Mouse (Mus musculus) hindbrain, postnatal 0 days (tissue): ENCODE measurements around the gene Hoxd4. TPM values are rescaled to one million over a fixed set of nuclear protein-coding genes. Genes with fewer than 3 reads are reported as not detected.

Experiments used
- ATAC-seq: fragments of 200-750 bp; cut with Nextera tagmentation; 2 replicates; pipeline ENCODE4 v1.8.0; 2017; ENCODE audit warnings: mild to moderate bottlenecking, moderate TSS enrichment, moderate library complexity
- DNase-seq: peaks from one replicate; pipeline ENCODE4 v3.0.0-alpha.2; 2015; ENCODE audit warnings: low spot score
- H3K27ac ChIP-seq: fragments of 300-500 bp; sonication (generic); 2 replicates; pipeline ENCODE4 v1.5.1; 2014; ENCODE audit warnings: mild to moderate bottlenecking
- H3K27me3 ChIP-seq: fragments of 300-500 bp; sonication (generic); 2 replicates; pipeline ENCODE4 v1.6.1; 2014; ENCODE audit warnings: low read length, mixed read lengths; ENCODE audit not compliant: insufficient read depth
- H3K36me3 ChIP-seq: fragments of 300-500 bp; sonication (generic); 2 replicates; pipeline ENCODE4 v1.6.1; 2014; ENCODE audit warnings: low read length, mixed read lengths; ENCODE audit not compliant: insufficient read depth
- H3K4me1 ChIP-seq: fragments of 300-500 bp; sonication (generic); 2 replicates; pipeline ENCODE4 v1.6.1; 2014; ENCODE audit warnings: antibody characterized with exemption, low read length, mixed read lengths; ENCODE audit not compliant: insufficient read depth
- H3K4me2 ChIP-seq: fragments of 300-500 bp; sonication (generic); 2 replicates; pipeline ENCODE4 v1.6.1; 2014; ENCODE audit warnings: low read depth, mild to moderate bottlenecking, low read length, moderate library complexity, mixed read lengths
- H3K4me3 ChIP-seq: fragments of 300-500 bp; sonication (generic); 2 replicates; pipeline ENCODE4 v1.5.1; 2014; ENCODE audit warnings: low read length
- H3K9ac ChIP-seq: fragments of 300-500 bp; sonication (generic); replicated peaks from 2 replicates; pipeline ENCODE4 v1.6.1; 2014; ENCODE audit warnings: mild to moderate bottlenecking, low read length, moderate library complexity, mixed read lengths
- H3K9me3 ChIP-seq: fragments of 300-500 bp; sonication (generic); 2 replicates; pipeline ENCODE4 v1.6.1; 2016; ENCODE audit warnings: low read length, mixed read lengths
- CTCF ChIP-seq: IDR thresholded peaks from 2 replicates; pipeline ENCODE4 v1.5.1; 2016; ENCODE audit warnings: antibody characterized with exemption, control low read depth, low read depth
- WGBS: fragments of 180-500 bp; shearing (Covaris S2); extraction: QIAGEN DNeasy Blood & Tissue Kit; methylation state at CpG from one replicate; pipeline ENCODE4 v1.1.7; 2014; 5-methylcytosine and 5-hydroxymethylcytosine counted together
- polyA plus RNA-seq: library from polyadenylated mRNA; unstranded; fragments of >200 nt; fragmentation: Nextera tagmentation; extraction: Ambion mirVana; gene quantifications from 2 replicates; pipeline ENCODE4 v1.2.1, GENCODE M21; 2015
- total RNA-seq: library from RNA; depleted of rRNA; stranded (reverse); fragments of >200 nt; gene quantifications from 2 replicates; pipeline ENCODE4 v1.2.3, GENCODE M21; 2014

Hoxd4 gene
- total and polyA plus RNA-seq, 2 experiments from 2014 or later = 1.6 to 18.1 TPM

GRCm38 (mm10) chr2:74750731-74751250 lies 39.1 kb downstream of the Hoxd4 start:
- Histone ChIP-seq H3K27ac (peak overlapping the region; percentile 78; the same call in 1 of the 2 replicates), H3K27me3 (peaks cover 87% of the 10 kb centered on the region), H3K36me3 (no peaks in the 10 kb centered on the region), H3K4me3 (no peak overlapping the region), H3K4me1 (no peaks in the 10 kb centered on the region), H3K4me2 (peak overlapping the region; percentile 51; the same call in 1 of the 2 replicates), H3K9me3 (no peaks in the 10 kb centered on the region), H3K9ac (no peak overlapping the region)
- 23% methylated on average over 5 of the region's 5 CpGs for WGBS
- DNase-seq (no peak), ATAC-seq (no peak)
- TF ChIP-seq CTCF = no peak

GRCm38 (mm10) chr2:74751861-74752260 lies 40.1 kb downstream of the Hoxd4 start:
- DNase-seq (no peak), ATAC-seq (no peak)
- no peak for TF ChIP-seq CTCF
- H3K9me3 ChIP-seq = no peaks in the 10 kb centered on the region
- no peak overlapping the region for H3K4me3 ChIP-seq
- peaks cover 77% of the 10 kb centered on the region for H3K27me3 ChIP-seq
- no peak overlapping the region for H3K4me2 ChIP-seq
- no peak overlapping the region for H3K27ac ChIP-seq
- H3K36me3 ChIP-seq = no peaks in the 10 kb centered on the region
- H3K4me1 ChIP-seq = no peaks in the 10 kb centered on the region
- WGBS = 89% methylated on average over 1 of the region's 1 CpGs
- H3K9ac ChIP-seq = no peak overlapping the region

GRCm38 (mm10) chr2:74752431-74753174 lies 40.9 kb downstream of the Hoxd4 start:
- Histone ChIP-seq H3K9ac (peak overlapping the region; percentile 38; the same call in 1 of the 2 replicates), H3K4me2 (peak overlapping the region; percentile 52), H3K4me3 (peak overlapping the region; percentile 32), H3K4me1 (no peaks in the 10 kb centered on the region), H3K9me3 (no peaks in the 10 kb centered on the region), H3K27ac (no peak overlapping the region; the same call in 1 of the 2 replicates), H3K27me3 (peaks cover 72% of the 10 kb centered on the region), H3K36me3 (no peaks in the 10 kb centered on the region)
- 2% methylated on average over 45 of the region's 45 CpGs for WGBS
- no peak for TF ChIP-seq CTCF
- peak; percentile 13 for DNase-seq
- no peak for ATAC-seq

GRCm38 (mm10) chr2:74753175-74753523 lies 41.4 kb downstream of the Hoxd4 start:
- Histone ChIP-seq H3K4me1 (no peaks in the 10 kb centered on the region), H3K4me2 (peak overlapping the region; percentile 52), H3K27me3 (peaks cover 72% of the 10 kb centered on the region), H3K9me3 (no peaks in the 10 kb centered on the region), H3K4me3 (peak overlapping the region; percentile 32), H3K27ac (no peak overlapping the region), H3K36me3 (no peaks in the 10 kb centered on the region), H3K9ac (no peak overlapping the region; the same call in 1 of the 2 replicates)
- TF ChIP-seq CTCF = no peak
- ATAC-seq (no peak), DNase-seq (peak; percentile 7)
- WGBS = 2% methylated on average over 22 of the region's 25 CpGs

- no peaks in the 10 kb centered on the region for H3K9me3 ChIP-seq
- no peak for TF ChIP-seq CTCF
- peaks cover 78% of the 10 kb centered on the region for H3K27me3 ChIP-seq
- no peak overlapping the region for H3K4me3 ChIP-seq
- no peak overlapping the region for H3K27ac ChIP-seq
- DNase-seq (no peak), ATAC-seq (no peak)
- H3K36me3 ChIP-seq = no peaks in the 10 kb centered on the region
- H3K4me2 ChIP-seq = no peak overlapping the region
- WGBS = 27% methylated on average over 5 of the region's 5 CpGs
- no peaks in the 10 kb centered on the region for H3K4me1 ChIP-seq
- H3K9ac ChIP-seq = no peak overlapping the region
Observed at GRCm38 (mm10) chr2:74753711-74754110, 42.0 kb downstream of the Hoxd4 start.

- no peak for ATAC-seq
Observed at GRCm38 (mm10) chr2:74760146-74760545, 48.4 kb downstream of the Hoxd4 start.

GRCm38 (mm10) chr2:74761941-74762340 lies 50.2 kb downstream of the Hoxd4 start:
- H3K4me3 ChIP-seq = peak overlapping the region; percentile 48; the same call in 1 of the 2 replicates
- no peak for ATAC-seq

More at GRCm38 (mm10) chr2:74760146-74760545, 48.4 kb downstream of the Hoxd4 start:
- Histone ChIP-seq H3K4me2 (no peak overlapping the region), H3K4me3 (no peak overlapping the region), H3K9me3 (no peaks in the 10 kb centered on the region), H3K9ac (no peak overlapping the region), H3K27me3 (peaks cover 64% of the 10 kb centered on the region), H3K4me1 (0 out of 2 replicates have a peak, but pooled peaks cover 4% of the 10 kb centered on the region), H3K36me3 (no peaks in the 10 kb centered on the region), H3K27ac (no peak overlapping the region)
- TF ChIP-seq CTCF = no peak
- DNase-seq = no peak
- 5% methylated on average over 1 of the region's 1 CpGs for WGBS

More at GRCm38 (mm10) chr2:74761941-74762340, 50.2 kb downstream of the Hoxd4 start:
- Histone ChIP-seq H3K27me3 (peaks cover 67% of the 10 kb centered on the region), H3K27ac (no peak overlapping the region), H3K9me3 (no peaks in the 10 kb centered on the region), H3K4me1 (0 out of 2 replicates have a peak, but pooled peaks cover 4% of the 10 kb centered on the region), H3K9ac (no peak overlapping the region), H3K36me3 (no peaks in the 10 kb centered on the region), H3K4me2 (peak overlapping the region; percentile 75)
- no peak for DNase-seq
- no peak for TF ChIP-seq CTCF
- WGBS = 9% methylated on average over 13 of the region's 13 CpGs
